Mouse (Mus musculus): ENCODE results near the gene Kat2a. TPM values are rescaled to one million over a fixed set of nuclear protein-coding genes. Genes with fewer than 3 reads are reported as not detected.
A peak's percentile ranks its signal among the peaks of the same experiment; 100 is the strongest.

Gene Kat2a
- total RNA-seq, 2 experiments from 2014 or later: 6.0 to 6.6 TPM

- peak; percentile 66 for ATAC-seq (replicated peaks; ENCODE audit: low FRiP score, poor library complexity, severe bottlenecking)
Measured at GRCm38 (mm10) chr11:100713735-100714533, 1.7 kb upstream of the Kat2a start, which contains the start of gene Hspb9. Gene Hspb9, plus strand, starts transcription at chr11:100713850.

GRCm38 (mm10) chr11:100713174-100713573 lies 909 bp upstream of the Kat2a start:
- ATAC-seq (replicated peaks; ENCODE audit: low FRiP score, poor library complexity, severe bottlenecking): no peak

- ATAC-seq (replicated peaks; ENCODE audit: low FRiP score, poor library complexity, severe bottlenecking): no peak
Measured at GRCm38 (mm10) chr11:100710977-100711376, 1.3 kb downstream of the Kat2a start.

GRCm38 (mm10) chr11:100710528-100710927 lies 1.7 kb downstream of the Kat2a start:
- no peak for ATAC-seq (replicated peaks; ENCODE audit: low FRiP score, poor library complexity, severe bottlenecking)

GRCm38 (mm10) chr11:100709201-100709810 lies 3.0 kb downstream of the Kat2a start:
- no peak for ATAC-seq (replicated peaks; ENCODE audit: low FRiP score, poor library complexity, severe bottlenecking)

- ATAC-seq (replicated peaks; ENCODE audit: low FRiP score, poor library complexity, severe bottlenecking): no peak
Measured at GRCm38 (mm10) chr11:100705095-100705747, 7.0 kb downstream of the Kat2a start.

- peak; percentile 67 for ATAC-seq (replicated peaks; ENCODE audit: low FRiP score, poor library complexity, severe bottlenecking)
Measured at GRCm38 (mm10) chr11:100703851-100704531, 8.3 kb downstream of the Kat2a start, which contains the start of gene Dhx58. Gene Dhx58, minus strand, starts transcription at chr11:100704271.

GRCm38 (mm10) chr11:100703366-100703765 lies 8.9 kb downstream of the Kat2a start:
- ATAC-seq (replicated peaks; ENCODE audit: low FRiP score, poor library complexity, severe bottlenecking): peak; percentile 37

- peak; percentile 55 for ATAC-seq (replicated peaks; ENCODE audit: low FRiP score, poor library complexity, severe bottlenecking)
Measured at GRCm38 (mm10) chr11:100702906-100703305, 9.4 kb downstream of the Kat2a start.

- peak; percentile 69 for ATAC-seq (replicated peaks; ENCODE audit: low FRiP score, poor library complexity, severe bottlenecking)
Measured at GRCm38 (mm10) chr11:100702081-100702851, 10.0 kb downstream of the Kat2a start.

- ATAC-seq (replicated peaks; ENCODE audit: low FRiP score, poor library complexity, severe bottlenecking): no peak
Measured at GRCm38 (mm10) chr11:100701301-100701700, 11.0 kb downstream of the Kat2a start.

- ATAC-seq (replicated peaks; ENCODE audit: low FRiP score, poor library complexity, severe bottlenecking): no peak
Measured at GRCm38 (mm10) chr11:100700710-100701109, 11.6 kb downstream of the Kat2a start.

- ATAC-seq (replicated peaks; ENCODE audit: low FRiP score, poor library complexity, severe bottlenecking): no peak
Measured at GRCm38 (mm10) chr11:100697921-100698320, 14.3 kb downstream of the Kat2a start.

GRCm38 (mm10) chr11:100694926-100695325 lies 17.3 kb downstream of the Kat2a start:
- ATAC-seq (replicated peaks; ENCODE audit: low FRiP score, poor library complexity, severe bottlenecking): peak; percentile 75

- no peak for ATAC-seq (replicated peaks; ENCODE audit: low FRiP score, poor library complexity, severe bottlenecking)
Measured at GRCm38 (mm10) chr11:100693154-100693553, 19.1 kb downstream of the Kat2a start.

GRCm38 (mm10) chr11:100692164-100692616 lies 20.1 kb downstream of the Kat2a start, which contains the start of gene Zfp385c:
Gene Zfp385c, minus strand, starts transcription at chr11:100692455.
- no peak for ATAC-seq (replicated peaks; ENCODE audit: low FRiP score, poor library complexity, severe bottlenecking)

GRCm38 (mm10) chr11:100690389-100690788 lies 21.9 kb downstream of the Kat2a start:
- no peak for ATAC-seq (replicated peaks; ENCODE audit: low FRiP score, poor library complexity, severe bottlenecking)

GRCm38 (mm10) chr11:100688443-100688842 lies 23.8 kb downstream of the Kat2a start:
- no peak for ATAC-seq (replicated peaks; ENCODE audit: low FRiP score, poor library complexity, severe bottlenecking)

GRCm38 (mm10) chr11:100687265-100687664 lies 25.0 kb downstream of the Kat2a start:
- ATAC-seq (replicated peaks; ENCODE audit: low FRiP score, poor library complexity, severe bottlenecking): no peak
